Mouse (Mus musculus): ENCODE measurements around the gene Timp3. TPM values are rescaled to one million over a fixed set of nuclear protein-coding genes. Genes with fewer than 3 reads are reported as not detected.

Timp3 gene
- polyA plus RNA-seq, 1 experiment from 2014 or later: 20.2 TPM

DNA sequence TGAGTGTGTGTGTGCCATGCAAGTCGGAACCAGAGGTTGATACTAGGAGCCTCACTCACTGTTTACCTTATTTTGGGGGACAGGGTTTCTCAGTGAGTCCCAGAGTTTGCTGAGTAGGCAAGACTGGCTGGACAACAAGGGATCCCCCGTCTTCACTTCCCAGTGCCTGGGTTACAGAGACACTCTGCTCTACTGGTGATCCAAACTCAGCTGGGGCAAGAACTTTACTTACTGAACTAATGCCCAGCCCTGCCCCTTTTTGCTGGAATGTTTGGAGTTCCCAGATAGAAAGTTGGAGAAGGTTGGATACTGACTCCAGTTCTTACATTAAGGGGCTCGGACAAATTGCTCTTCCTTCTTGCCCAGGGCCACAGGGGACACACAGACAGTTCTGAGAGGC is 89.2 kb downstream of the Timp3 start:
- DNase-seq (ENCODE audit: low spot score, missing footprints) (no peak), ATAC-seq (ENCODE audit: low FRiP score) (no peak)
- no peaks in the 10 kb centered on the region for H3K9me3 ChIP-seq (ENCODE audit: control insufficient read depth, low read length)
- peaks cover 3% of the 10 kb centered on the region; the same call in 1 of the 2 replicates for H3K4me1 ChIP-seq (ENCODE audit: control insufficient read depth, insufficient read depth, low read length)
- WGBS: 83% methylated on average over 3 of the region's 3 CpGs
- no peaks in the 10 kb centered on the region for H3K27me3 ChIP-seq (ENCODE audit: control insufficient read depth, insufficient read depth, low read length)
- no peak overlapping the region for H3K4me2 ChIP-seq
- no peaks in the 10 kb centered on the region for H3K36me3 ChIP-seq (ENCODE audit: control insufficient read depth, insufficient read depth, low read length)
- no peak overlapping the region for H3K9ac ChIP-seq (ENCODE audit: low read length)
- no peak overlapping the region for H3K4me3 ChIP-seq (ENCODE audit: low read depth, low read length)
- no peak overlapping the region for H3K27ac ChIP-seq (ENCODE audit: low read depth, low read length)

DNA sequence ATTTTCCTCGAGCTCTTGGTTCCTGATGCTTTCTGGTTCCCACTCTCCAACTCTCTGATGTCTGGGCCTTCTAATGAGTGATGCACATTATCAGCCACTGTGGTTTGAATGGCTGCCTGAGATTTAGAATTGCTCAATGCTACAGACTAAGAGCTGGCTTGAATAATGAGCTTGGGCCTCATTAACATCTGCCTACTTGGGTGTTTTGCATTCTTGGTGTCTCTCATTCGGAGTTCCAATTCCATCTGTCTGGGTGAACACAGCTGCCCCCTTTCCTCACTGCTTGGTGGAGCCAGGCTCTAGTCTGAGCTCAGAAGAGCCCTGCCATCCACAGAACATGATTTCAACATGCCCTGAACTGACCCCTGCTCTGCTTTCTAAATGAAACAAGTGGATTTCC is 89.7 kb downstream of the Timp3 start:
- Histone ChIP-seq H3K27ac (ENCODE audit: low read depth, low read length) (no peak overlapping the region), H3K27me3 (ENCODE audit: control insufficient read depth, insufficient read depth, low read length) (no peaks in the 10 kb centered on the region), H3K36me3 (ENCODE audit: control insufficient read depth, insufficient read depth, low read length) (no peaks in the 10 kb centered on the region), H3K4me2 (no peak overlapping the region), H3K4me3 (ENCODE audit: low read depth, low read length) (no peak overlapping the region), H3K4me1 (ENCODE audit: control insufficient read depth, insufficient read depth, low read length) (peaks cover 3% of the 10 kb centered on the region; the same call in 1 of the 2 replicates), H3K9ac (ENCODE audit: low read length) (no peak overlapping the region), H3K9me3 (ENCODE audit: control insufficient read depth, low read length) (no peaks in the 10 kb centered on the region; the same call in 1 of the 2 replicates)
- DNase-seq (ENCODE audit: low spot score, missing footprints) (no peak), ATAC-seq (ENCODE audit: low FRiP score) (peak; percentile 44; the same call in 1 of the 2 replicates)
- WGBS: 42% methylated on average over 2 of the region's 2 CpGs

DNA sequence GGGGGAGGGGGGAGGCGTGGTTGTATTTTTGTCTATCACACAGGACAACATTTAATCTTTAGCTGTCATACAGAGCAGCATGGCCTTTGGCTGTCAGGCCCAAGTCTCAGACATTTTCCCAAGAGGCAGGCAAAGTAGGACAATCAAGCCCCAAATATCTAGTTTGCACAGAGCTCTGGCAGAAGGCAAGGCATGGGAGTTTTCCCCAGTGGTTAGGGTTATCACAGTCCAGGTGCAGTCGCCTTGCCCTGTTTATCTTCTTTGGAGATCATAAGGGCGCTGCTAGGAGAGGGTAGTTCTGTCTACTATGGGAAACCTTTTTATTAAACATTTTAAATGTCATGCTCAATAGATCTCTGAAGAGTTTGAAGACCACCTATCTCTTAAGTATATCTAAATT is 92.2 kb downstream of the Timp3 start:
- ATAC-seq (ENCODE audit: low FRiP score): no peak
- DNase-seq (ENCODE audit: low spot score, missing footprints): no peak
- WGBS: 90% methylated on average over 3 of the region's 3 CpGs
- Histone ChIP-seq H3K9ac (ENCODE audit: low read length) (no peak overlapping the region), H3K27me3 (ENCODE audit: control insufficient read depth, insufficient read depth, low read length) (no peaks in the 10 kb centered on the region), H3K27ac (ENCODE audit: low read depth, low read length) (no peak overlapping the region), H3K4me3 (ENCODE audit: low read depth, low read length) (no peak overlapping the region), H3K36me3 (ENCODE audit: control insufficient read depth, insufficient read depth, low read length) (no peaks in the 10 kb centered on the region), H3K4me2 (no peak overlapping the region), H3K4me1 (ENCODE audit: control insufficient read depth, insufficient read depth, low read length) (peaks cover 3% of the 10 kb centered on the region; the same call in 1 of the 2 replicates), H3K9me3 (ENCODE audit: control insufficient read depth, low read length) (no peaks in the 10 kb centered on the region; the same call in 1 of the 2 replicates)

DNA sequence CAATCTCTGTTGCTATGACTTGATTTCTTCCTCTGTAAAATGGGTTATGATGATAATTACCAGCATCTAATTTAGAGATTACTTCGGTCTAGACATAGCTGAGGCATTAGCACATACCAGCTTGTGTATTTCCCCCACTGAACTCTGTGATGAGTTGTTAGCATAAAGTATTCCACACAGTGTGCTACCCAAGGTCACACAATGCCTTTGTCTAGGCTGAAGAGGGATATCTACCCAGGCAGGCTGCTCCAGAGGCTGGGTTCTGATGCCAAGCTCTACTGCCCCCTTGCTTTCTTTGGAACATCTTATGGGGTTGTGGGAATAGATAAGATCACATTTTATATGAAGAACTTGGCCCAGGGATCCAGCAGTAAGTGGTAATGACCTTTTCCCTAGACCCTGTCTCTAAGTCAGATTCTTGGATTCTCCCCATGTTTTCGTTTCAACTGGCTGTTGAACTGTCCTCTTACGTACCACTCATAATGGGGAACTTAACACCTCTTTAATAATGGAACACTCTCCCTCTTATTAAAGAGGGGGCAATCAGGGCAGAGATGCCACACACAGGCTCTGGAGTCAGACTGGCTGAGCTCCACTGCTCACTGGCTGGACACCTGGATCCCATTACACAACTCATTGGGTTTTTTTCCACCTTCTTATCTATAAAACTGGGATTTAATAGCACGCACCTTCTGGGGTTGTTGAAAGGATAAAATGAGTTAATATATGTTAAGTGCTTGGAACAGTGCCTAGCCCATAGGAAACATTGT is 97.6 kb downstream of the Timp3 start:
- no peaks in the 10 kb centered on the region; the same call in 1 of the 2 replicates for H3K9me3 ChIP-seq (ENCODE audit: control insufficient read depth, low read length)
- WGBS: 83% methylated on average over 4 of the region's 4 CpGs
- H3K4me2 ChIP-seq: no peak overlapping the region
- H3K4me3 ChIP-seq (ENCODE audit: low read depth, low read length): no peak overlapping the region
- H3K9ac ChIP-seq (ENCODE audit: low read length): no peak overlapping the region
- no peak for DNase-seq (ENCODE audit: low spot score, missing footprints)
- no peak overlapping the region for H3K27ac ChIP-seq (ENCODE audit: low read depth, low read length)
- no peaks in the 10 kb centered on the region for H3K36me3 ChIP-seq (ENCODE audit: control insufficient read depth, insufficient read depth, low read length)
- ATAC-seq (ENCODE audit: low FRiP score): no peak
- no peaks in the 10 kb centered on the region for H3K4me1 ChIP-seq (ENCODE audit: control insufficient read depth, insufficient read depth, low read length)
- no peaks in the 10 kb centered on the region for H3K27me3 ChIP-seq (ENCODE audit: control insufficient read depth, insufficient read depth, low read length)

DNA sequence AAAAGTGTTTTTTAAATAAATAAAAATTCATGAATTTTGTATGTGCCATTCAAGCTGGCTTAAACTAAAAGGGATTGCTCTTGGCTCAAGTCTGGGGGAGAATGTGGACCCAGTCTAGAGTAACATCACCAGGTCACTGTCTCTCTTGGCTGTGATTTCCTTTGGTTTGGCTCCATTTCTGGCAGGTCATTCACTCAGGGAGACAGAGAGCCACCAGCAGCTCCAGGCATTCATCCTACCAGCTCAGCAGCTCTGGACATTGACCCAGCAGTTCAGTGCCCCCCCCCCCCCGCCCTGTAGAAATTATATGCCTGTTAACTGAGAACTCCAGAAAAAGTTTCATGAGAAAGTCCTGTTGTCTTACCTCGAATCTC is 98.2 kb downstream of the Timp3 start:
- no peak overlapping the region for H3K27ac ChIP-seq (ENCODE audit: low read depth, low read length)
- H3K9ac ChIP-seq (ENCODE audit: low read length): no peak overlapping the region
- H3K36me3 ChIP-seq (ENCODE audit: control insufficient read depth, insufficient read depth, low read length): no peaks in the 10 kb centered on the region
- no peaks in the 10 kb centered on the region for H3K27me3 ChIP-seq (ENCODE audit: control insufficient read depth, insufficient read depth, low read length)
- no peaks in the 10 kb centered on the region for H3K4me1 ChIP-seq (ENCODE audit: control insufficient read depth, insufficient read depth, low read length)
- no peak for ATAC-seq (ENCODE audit: low FRiP score)
- no peaks in the 10 kb centered on the region; the same call in 1 of the 2 replicates for H3K9me3 ChIP-seq (ENCODE audit: control insufficient read depth, low read length)
- DNase-seq (ENCODE audit: low spot score, missing footprints): no peak
- 67% methylated on average over 2 of the region's 2 CpGs for WGBS
- H3K4me2 ChIP-seq: no peak overlapping the region
- no peak overlapping the region for H3K4me3 ChIP-seq (ENCODE audit: low read depth, low read length)

Other genes with a start within 250 kb of the Timp3 start
- 4.4 and 4.5 TPM in 2 replicates for gene Syn3, start 198.5 kb downstream of the Timp3 start, polyA plus RNA-seq (2014; fragmentation: Nextera tagmentation; extraction: Ambion mirVana)